8 mouse cellular contexts compared by ENCODE assay signal in the genomic region with DNA sequence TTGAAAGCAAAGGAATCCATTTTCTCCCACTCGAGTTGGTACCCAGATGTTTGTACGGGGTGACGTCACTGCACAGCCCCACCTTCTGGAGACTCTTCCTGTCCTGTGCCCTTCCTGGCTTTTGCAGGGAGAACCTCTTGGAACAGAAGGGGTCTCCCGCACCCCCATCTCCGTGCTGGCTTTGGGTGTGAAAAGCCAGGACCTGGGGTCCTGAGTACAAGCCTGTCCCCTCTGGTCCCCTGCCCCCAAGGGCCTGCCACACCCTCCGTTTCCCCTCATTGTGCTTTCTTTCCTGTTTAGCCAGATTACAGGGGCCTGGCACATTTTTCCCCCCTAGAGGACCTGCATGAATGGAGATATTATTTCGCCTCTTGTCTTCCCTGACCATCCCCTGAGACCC. TPM values are rescaled to one million over a fixed set of nuclear protein-coding genes. Genes with fewer than 3 reads are reported as not detected.
DNase-seq lines count a peak whose midpoint lies in the region; ATAC-seq and TF ChIP-seq lines count a peak whose summit lies in the region.

No protein-coding gene starts in this region.

- no peak overlapping the region for H3K9ac ChIP-seq in hindbrain, embryonic 14.5 days
- no peak overlapping the region; the same call in 1 of the 2 replicates for H3K9ac ChIP-seq in liver, embryonic 11.5 days (ENCODE audit: low read depth, low read length)
- H3K9ac ChIP-seq in stomach, embryonic 14.5 days (replicated peaks; ENCODE audit: low read depth, low read length): no peak overlapping the region

- TF ChIP-seq CTCF in left cerebral cortex, adult 2 months (IDR thresholded peaks at IDR 0.05): no peak

- no peak overlapping the region for H3K4me3 ChIP-seq in left cerebral cortex, adult 2 months
- no peak overlapping the region for H3K4me3 ChIP-seq in hindbrain, embryonic 14.5 days (replicated peaks; ENCODE audit: low read length)
- no peak overlapping the region for H3K4me3 ChIP-seq in liver, embryonic 11.5 days (ENCODE audit: low read depth, low read length)
- no peak overlapping the region for H3K4me3 ChIP-seq in stomach, embryonic 14.5 days (ENCODE audit: low read depth, low read length)

- no peaks in the 10 kb centered on the region for H3K9me3 ChIP-seq in hindbrain, embryonic 14.5 days (ENCODE audit: control insufficient read depth, low read length)
- H3K9me3 ChIP-seq in liver, embryonic 11.5 days (ENCODE audit: control insufficient read depth, low read length): no peaks in the 10 kb centered on the region
- no peaks in the 10 kb centered on the region for H3K9me3 ChIP-seq in stomach, embryonic 14.5 days (ENCODE audit: control insufficient read depth, low read depth, low read length)

- no peak overlapping the region for H3K4me2 ChIP-seq in hindbrain, embryonic 14.5 days (replicated peaks)
- H3K4me2 ChIP-seq in liver, embryonic 11.5 days: peak overlapping the region; percentile 8; the same call in 1 of the 2 replicates
- 0 out of 2 replicates have a peak overlapping the region, but pooled peaks have one; percentile 1 for H3K4me2 ChIP-seq in stomach, embryonic 14.5 days (replicated peaks; ENCODE audit: low read depth, low read length)

- peak overlapping the region; percentile 69 for H3K27ac ChIP-seq in left cerebral cortex, adult 2 months
- H3K27ac ChIP-seq in hindbrain, embryonic 14.5 days: peak overlapping the region; percentile 44
- H3K27ac ChIP-seq in liver, embryonic 11.5 days (ENCODE audit: low read depth, low read length): peak overlapping the region; percentile 75
- peak overlapping the region; percentile 92 for H3K27ac ChIP-seq in stomach, embryonic 14.5 days (ENCODE audit: low read length)

- H3K36me3 ChIP-seq in hindbrain, embryonic 14.5 days (replicated peaks; ENCODE audit: control insufficient read depth, insufficient read depth): no peaks in the 10 kb centered on the region; the same call in 1 of the 2 replicates
- H3K36me3 ChIP-seq in liver, embryonic 11.5 days (ENCODE audit: control insufficient read depth, insufficient read depth, low read length): no peaks in the 10 kb centered on the region; the same call in none of the 2 replicates
- H3K36me3 ChIP-seq in stomach, embryonic 14.5 days (ENCODE audit: control insufficient read depth, insufficient read depth, low read length): peaks cover 9% of the 10 kb centered on the region

- intact Hi-C loops in left cerebral cortex, adult 2 months (cut with DNase I): no loop called here
- intact Hi-C loops in left cerebral cortex, postnatal 4 days (cut with DNase I): no loop called here
- intact Hi-C loops in left cerebral cortex, postnatal 36 days (cut with DNase I): no loop called here

- ATAC-seq in hindbrain, embryonic 14.5 days (ENCODE audit: low FRiP score): no peak; the same call in 1 of the 2 replicates
- ATAC-seq in liver, embryonic 11.5 days (replicated peaks; ENCODE audit: low FRiP score): 0 out of 2 replicates have a peak, but pooled peaks have one; percentile 27
- no peak; the same call in 1 of the 2 replicates for ATAC-seq in stomach, embryonic 14.5 days (ENCODE audit: insufficient number of reproducible peaks, insufficient read depth, low FRiP score, low read depth)
- no peak for ATAC-seq in erythroid progenitor cell, adult 5-6 weeks (replicated peaks; ENCODE audit: low FRiP score, poor library complexity, severe bottlenecking)

- 53% methylated on average over 7 of the region's 7 CpGs for WGBS in hindbrain, embryonic 14.5 days
- WGBS in liver, embryonic 11.5 days: 26% methylated on average over 7 of the region's 7 CpGs
- WGBS in stomach, embryonic 14.5 days: 29% methylated on average over 7 of the region's 7 CpGs

- H3K4me1 ChIP-seq in hindbrain, embryonic 14.5 days (replicated peaks; ENCODE audit: control insufficient read depth, insufficient read depth, low read length): peaks cover 27% of the 10 kb centered on the region
- peaks cover 43% of the 10 kb centered on the region for H3K4me1 ChIP-seq in liver, embryonic 11.5 days (replicated peaks; ENCODE audit: control insufficient read depth, insufficient read depth, low read length)
- H3K4me1 ChIP-seq in stomach, embryonic 14.5 days (ENCODE audit: control insufficient read depth, insufficient read depth, low read length): peaks cover 43% of the 10 kb centered on the region

- no peaks in the 10 kb centered on the region for H3K27me3 ChIP-seq in hindbrain, embryonic 14.5 days (ENCODE audit: control insufficient read depth, insufficient read depth, low read length)
- no peaks in the 10 kb centered on the region for H3K27me3 ChIP-seq in liver, embryonic 11.5 days (replicated peaks; ENCODE audit: control insufficient read depth, insufficient read depth, low read length)
- H3K27me3 ChIP-seq in stomach, embryonic 14.5 days (ENCODE audit: control insufficient read depth, insufficient read depth, low read length): no peaks in the 10 kb centered on the region

- no peak for DNase-seq in left cerebral cortex, adult 2 months (ENCODE audit: extremely low spot score in 1 of 2, low spot score in 2 of 2)
- no peak for DNase-seq in left cerebral cortex, postnatal 4 days
- DNase-seq in hindbrain, embryonic 14.5 days (ENCODE audit: low spot score): no peak
- no peak for DNase-seq in liver, embryonic 11.5 days (ENCODE audit: low spot score)
- DNase-seq in B cell, adult 2 months: no peak
- DNase-seq in left cerebral cortex, postnatal 36 days (ENCODE audit: low spot score in 2 of 2): no peak

RNA-seq across cellular contexts. Expression of gene Ece1, which starts 58.0 kb away (rescaled TPM):
- total RNA-seq in left cerebral cortex, adult 2 months (2021): 10 to 100 TPM; 83.7 to 98.1 TPM
- 10 to 100 TPM; 47.3 to 49.5 TPM for total RNA-seq in left cerebral cortex, postnatal 4 days (2021)
- 22.6 and 25.0 TPM in 2 replicates for polyA plus RNA-seq in hindbrain, embryonic 14.5 days (2014; fragmentation: Nextera tagmentation; extraction: Ambion mirVana)
- polyA plus RNA-seq in liver, embryonic 11.5 days (2014; fragmentation: Nextera tagmentation; extraction: Ambion mirVana): 51.9 and 61.4 TPM in 2 replicates
- polyA plus RNA-seq in stomach, embryonic 14.5 days (2014; fragmentation: Nextera tagmentation; extraction: Ambion mirVana): 80.6 and 83.2 TPM in 2 replicates
- 1.7 and 2.5 TPM in 2 replicates for total RNA-seq in erythroid progenitor cell, adult 5-6 weeks (2015; ENCODE audit: low replicate concordance)
- total RNA-seq in erythroid progenitor cell, adult 5-6 weeks (2017; ENCODE audit: low replicate concordance): 0.51 and 0.83 TPM in 2 replicates
- total RNA-seq in left cerebral cortex, postnatal 36 days (2021): 10 to 100 TPM; 80.5 to 83.0 TPM

Comparison
In these comparisons a context has a peak if more than half of its experiments do, and no peak if none do; other contexts are left out.
1. RNA of gene Ece1, which starts 58.0 kb away (total RNA-seq): 83.7 to 98.1 TPM in left cerebral cortex, adult 2 months, 80.5 to 83.0 TPM in left cerebral cortex, postnatal 36 days and 47.3 to 49.5 TPM in left cerebral cortex, postnatal 4 days; 0.51 to 2.5 TPM in erythroid progenitor cell, adult 5-6 weeks; every median in the first group is over 10 times any median in the second.
2. Peak in every context shown above with its lines, with median percentiles within 50 percentile points of each other: H3K27ac ChIP-seq.